Mouse (Mus musculus) lung, embryonic 14.5 days (tissue): ENCODE measurements around the gene Hilpda. TPM values are rescaled to one million over a fixed set of nuclear protein-coding genes. Genes with fewer than 3 reads are reported as not detected.

Experiments
- ATAC-seq: fragments of 200-750 bp; cut with Nextera tagmentation; 2 replicates; pipeline ENCODE4 v1.8.0; 2017; ENCODE audit warnings: mild to moderate bottlenecking, moderate TSS enrichment, moderate library complexity; ENCODE audit not compliant: insufficient read depth
- DNase-seq: peaks from one replicate; pipeline ENCODE4 v3.0.0-alpha.2; 2015
- H3K27ac ChIP-seq: fragments of 300-500 bp; sonication (generic); 2 replicates; pipeline ENCODE4 v1.5.1; 2014; ENCODE audit warnings: low read depth, mild to moderate bottlenecking, moderate library complexity
- H3K27me3 ChIP-seq: fragments of 300-500 bp; sonication (generic); 2 replicates; pipeline ENCODE4 v1.6.1; 2014; ENCODE audit warnings: low read length, control low read depth; ENCODE audit not compliant: insufficient read depth
- H3K36me3 ChIP-seq: fragments of 300-500 bp; sonication (generic); 2 replicates; pipeline ENCODE4 v1.6.1; 2014; ENCODE audit warnings: control low read depth; ENCODE audit not compliant: insufficient read depth
- H3K4me1 ChIP-seq: fragments of 300-500 bp; sonication (generic); 2 replicates; pipeline ENCODE4 v1.6.1; 2014; ENCODE audit warnings: antibody characterized with exemption, control low read depth; ENCODE audit not compliant: insufficient read depth
- H3K4me2 ChIP-seq: fragments of 300-500 bp; sonication (generic); 2 replicates; pipeline ENCODE4 v1.6.1; 2014; ENCODE audit warnings: mild to moderate bottlenecking
- H3K4me3 ChIP-seq: fragments of 300-500 bp; sonication (generic); 2 replicates; pipeline ENCODE4 v1.5.1; 2014; ENCODE audit warnings: low read depth, low read length
- H3K9ac ChIP-seq: fragments of 300-500 bp; sonication (generic); 2 replicates; pipeline ENCODE4 v1.6.1; 2014
- H3K9me3 ChIP-seq: fragments of 300-500 bp; sonication (generic); 2 replicates; pipeline ENCODE4 v1.6.1; 2016; ENCODE audit warnings: low read depth, low read length, control low read depth
- CTCF ChIP-seq: IDR thresholded peaks from 2 replicates; pipeline ENCODE4 v1.5.1; 2016; ENCODE audit warnings: antibody characterized with exemption, low read depth
- WGBS: fragments of 180-500 bp; shearing (Covaris S2); extraction: QIAGEN DNeasy Blood & Tissue Kit; methylation state at CpG from one replicate; pipeline ENCODE4 v1.1.7; 2014; 5-methylcytosine and 5-hydroxymethylcytosine counted together
- polyA plus RNA-seq: library from polyadenylated mRNA; unstranded; fragments of >200 nt; fragmentation: Nextera tagmentation; extraction: Ambion mirVana; gene quantifications from 2 replicates; pipeline ENCODE4 v1.2.1, GENCODE M21; 2014

The Hilpda gene
- polyA plus RNA-seq, 1 experiment from 2014 or later = 40.4 TPM

DNA sequence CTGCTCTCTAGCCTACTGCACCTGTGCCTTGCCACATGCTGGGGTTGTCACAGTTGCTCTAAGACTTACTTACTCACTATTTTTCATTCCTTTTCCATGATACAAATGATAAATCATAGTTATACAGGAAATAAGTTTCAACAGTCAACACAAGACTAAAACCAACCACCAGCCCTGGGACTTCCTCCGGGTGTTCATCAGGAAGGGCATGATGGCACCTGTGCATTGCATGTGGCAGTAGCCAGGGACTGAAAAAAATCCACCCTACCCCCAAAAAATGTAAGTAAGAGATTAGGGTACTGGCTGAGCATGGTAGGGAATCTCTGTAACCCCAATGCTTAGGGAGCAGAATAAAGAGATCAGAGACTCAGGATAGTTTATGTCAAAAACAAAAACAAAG lies 12.9 kb upstream of the Hilpda start:
- no peak for DNase-seq
- 67% methylated on average over 1 of the region's 1 CpGs for WGBS

DNA sequence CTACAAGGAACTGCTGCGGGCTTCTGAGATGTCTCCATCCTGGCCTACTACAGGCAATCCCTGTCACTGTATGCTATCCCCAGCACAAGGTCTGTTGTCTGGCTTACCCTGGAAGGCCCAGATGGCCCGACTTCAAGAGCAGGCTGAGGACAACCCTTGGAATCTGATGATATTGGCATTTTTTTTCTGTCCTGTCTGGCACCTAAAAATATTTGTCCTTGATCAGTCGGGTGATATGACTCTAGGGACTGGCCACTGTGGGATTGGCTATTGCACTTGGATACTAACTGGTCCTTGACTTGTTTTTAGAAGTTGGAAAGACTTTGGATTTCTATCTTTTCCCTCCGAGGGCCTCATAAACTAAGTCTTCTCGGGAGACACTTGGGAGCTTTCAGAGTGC lies 10.5 kb upstream of the Hilpda start:
- H3K27me3 ChIP-seq = no peaks in the 10 kb centered on the region
- H3K9ac ChIP-seq = no peak overlapping the region
- no peak overlapping the region for H3K4me3 ChIP-seq
- no peak for TF ChIP-seq CTCF
- ATAC-seq = no peak
- no peaks in the 10 kb centered on the region for H3K36me3 ChIP-seq
- no peak overlapping the region for H3K27ac ChIP-seq
- H3K9me3 ChIP-seq = no peaks in the 10 kb centered on the region
- no peak for DNase-seq
- H3K4me1 ChIP-seq = no peaks in the 10 kb centered on the region
- H3K4me2 ChIP-seq = no peak overlapping the region
- 70% methylated on average over 5 of the region's 5 CpGs for WGBS

More for the DNA sequence above, 12.9 kb upstream of the Hilpda start:
- Histone ChIP-seq H3K9me3 (no peaks in the 10 kb centered on the region), H3K4me1 (no peaks in the 10 kb centered on the region), H3K27me3 (no peaks in the 10 kb centered on the region), H3K4me3 (no peak overlapping the region), H3K9ac (no peak overlapping the region), H3K4me2 (no peak overlapping the region), H3K27ac (no peak overlapping the region), H3K36me3 (no peaks in the 10 kb centered on the region)
- TF ChIP-seq CTCF = no peak
- no peak for ATAC-seq

DNA sequence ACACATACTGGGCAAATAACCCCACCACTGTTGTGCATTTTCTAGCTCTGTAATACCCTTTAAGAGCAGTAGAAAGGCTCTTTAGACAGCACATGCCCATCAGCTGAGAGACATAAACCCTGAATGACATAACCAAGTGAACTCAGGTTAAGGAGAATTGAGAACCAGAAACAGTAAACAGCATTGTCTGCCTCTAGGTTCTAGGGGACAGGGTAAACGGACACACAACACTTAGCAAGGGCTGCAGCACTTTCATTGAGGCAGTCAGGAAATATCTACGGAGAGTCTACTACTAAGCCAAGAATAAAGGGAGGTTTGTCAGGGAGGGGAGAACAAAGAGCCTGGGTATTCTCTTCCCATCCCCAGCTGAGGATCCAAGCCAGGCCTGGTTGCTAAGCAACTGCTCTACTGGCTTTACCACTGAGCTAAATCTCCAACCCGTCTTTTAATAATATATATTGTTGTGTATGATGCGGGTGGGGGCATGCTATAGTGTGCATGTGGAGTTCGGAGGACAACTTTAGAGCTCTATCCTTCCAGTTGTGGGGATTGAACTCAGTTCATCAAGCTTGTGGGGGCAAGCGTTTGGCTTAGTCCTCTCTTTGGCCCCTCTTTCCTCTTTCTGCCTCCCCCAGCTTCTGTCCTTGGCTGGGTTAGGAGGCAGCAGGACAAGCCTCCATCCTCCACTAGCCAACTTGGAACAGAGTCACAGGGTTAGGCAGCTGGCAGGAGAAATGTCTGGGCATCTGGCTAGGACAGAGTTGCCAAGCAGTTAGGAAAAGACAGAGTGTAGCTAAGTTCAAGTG lies 8.4 kb upstream of the Hilpda start:
- DNase-seq (no peak), ATAC-seq (no peak)
- H3K9me3 ChIP-seq = no peaks in the 10 kb centered on the region
- TF ChIP-seq CTCF = no peak
- no peaks in the 10 kb centered on the region for H3K4me1 ChIP-seq
- no peaks in the 10 kb centered on the region for H3K27me3 ChIP-seq
- no peak overlapping the region for H3K9ac ChIP-seq
- H3K27ac ChIP-seq = no peak overlapping the region
- H3K4me3 ChIP-seq = no peak overlapping the region
- no peaks in the 10 kb centered on the region for H3K36me3 ChIP-seq
- 61% methylated on average over 6 of the region's 6 CpGs for WGBS
- H3K4me2 ChIP-seq = no peak overlapping the region

GRCm38 (mm10) chr6:29264456-29264781 lies 7.9 kb upstream of the Hilpda start:
- no peaks in the 10 kb centered on the region for H3K9me3 ChIP-seq
- no peaks in the 10 kb centered on the region for H3K36me3 ChIP-seq
- H3K4me3 ChIP-seq = no peak overlapping the region
- no peak overlapping the region for H3K27ac ChIP-seq
- DNase-seq (no peak), ATAC-seq (no peak)
- no peak for TF ChIP-seq CTCF
- H3K4me1 ChIP-seq = no peaks in the 10 kb centered on the region
- H3K27me3 ChIP-seq = no peaks in the 10 kb centered on the region
- no peak overlapping the region for H3K4me2 ChIP-seq
- no peak overlapping the region for H3K9ac ChIP-seq
- WGBS = 84% methylated on average over 3 of the region's 3 CpGs

DNA sequence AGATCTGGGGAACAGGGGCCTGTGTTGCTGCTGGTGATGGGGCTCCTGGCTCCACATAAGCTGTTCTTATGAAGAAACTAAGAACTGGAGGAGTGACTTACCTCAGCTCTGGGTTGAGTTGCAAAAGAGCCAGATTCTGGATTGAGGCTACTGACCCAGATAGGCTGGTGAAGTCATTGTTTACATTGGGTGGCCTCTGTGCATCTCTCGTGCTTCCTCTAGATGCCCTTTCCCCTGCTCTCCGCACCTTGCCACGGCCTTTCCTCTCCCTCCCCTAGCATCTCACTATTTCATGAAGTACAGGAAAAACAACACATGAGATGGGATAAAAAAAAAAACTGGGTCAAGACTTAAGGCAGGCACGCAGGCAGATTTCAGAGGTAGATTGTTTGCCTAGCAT lies 5.4 kb upstream of the Hilpda start:
- no peak overlapping the region for H3K4me2 ChIP-seq
- no peak for DNase-seq
- H3K4me3 ChIP-seq = no peak overlapping the region
- no peak overlapping the region for H3K9ac ChIP-seq
- H3K27me3 ChIP-seq = 0 out of 2 replicates have a peak, but pooled peaks cover 3% of the 10 kb centered on the region
- ATAC-seq = no peak
- 42% methylated on average over 4 of the region's 4 CpGs for WGBS
- no peaks in the 10 kb centered on the region for H3K36me3 ChIP-seq
- H3K27ac ChIP-seq = no peak overlapping the region
- peaks cover 2% of the 10 kb centered on the region; the same call in 1 of the 2 replicates for H3K4me1 ChIP-seq
- no peaks in the 10 kb centered on the region for H3K9me3 ChIP-seq
- TF ChIP-seq CTCF = no peak

- DNase-seq = peak; percentile 14
- 0 out of 2 replicates have a peak, but pooled peaks cover 3% of the 10 kb centered on the region for H3K27me3 ChIP-seq
- H3K9me3 ChIP-seq = no peaks in the 10 kb centered on the region
- 34% methylated on average over 6 of the region's 6 CpGs for WGBS
- peaks cover 8% of the 10 kb centered on the region; the same call in 1 of the 2 replicates for H3K4me1 ChIP-seq
- no peak for TF ChIP-seq CTCF
- no peak for ATAC-seq
- no peak overlapping the region for H3K9ac ChIP-seq
- no peak overlapping the region for H3K27ac ChIP-seq
- no peaks in the 10 kb centered on the region for H3K36me3 ChIP-seq
- no peak overlapping the region for H3K4me2 ChIP-seq
- no peak overlapping the region for H3K4me3 ChIP-seq
Measured at GRCm38 (mm10) chr6:29269006-29269668, 3.2 kb upstream of the Hilpda start.

DNA sequence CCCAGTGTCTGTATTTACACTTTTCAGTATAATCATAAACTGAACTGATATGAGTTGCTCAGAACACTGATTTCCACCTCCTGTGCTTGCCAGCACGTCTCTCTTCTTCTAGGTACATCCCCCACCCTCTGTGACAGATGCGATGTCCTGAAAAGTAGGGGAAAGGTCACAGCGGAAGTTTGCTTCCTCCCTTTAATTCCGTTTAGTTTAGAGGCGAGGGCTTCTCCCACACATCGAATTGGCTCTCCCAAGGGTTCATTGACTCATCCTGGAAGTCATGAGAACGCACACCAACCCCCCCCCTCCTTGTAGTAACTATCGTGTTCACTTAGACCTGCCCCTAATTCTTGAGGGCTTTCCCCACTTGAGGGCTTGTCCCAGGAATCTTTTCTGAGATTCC lies 1.3 kb upstream of the Hilpda start:
- Histone ChIP-seq H3K9me3 (no peaks in the 10 kb centered on the region), H3K4me3 (0 out of 2 replicates have a peak overlapping the region, but pooled peaks have one; percentile 11), H3K4me1 (peaks cover 8% of the 10 kb centered on the region; the same call in 1 of the 2 replicates), H3K4me2 (peak overlapping the region; percentile 50), H3K27ac (no peak overlapping the region), H3K36me3 (peaks cover 15% of the 10 kb centered on the region; the same call in 1 of the 2 replicates), H3K9ac (peak overlapping the region; percentile 23; the same call in 1 of the 2 replicates), H3K27me3 (0 out of 2 replicates have a peak, but pooled peaks cover 3% of the 10 kb centered on the region)
- ATAC-seq (no peak), DNase-seq (peak; percentile 49)
- TF ChIP-seq CTCF = no peak
- WGBS = 4% methylated on average over 8 of the region's 8 CpGs
